Mouse (Mus musculus): ENCODE data around the gene Crebbp. TPM values are rescaled to one million over a fixed set of nuclear protein-coding genes. Genes with fewer than 3 reads are reported as not detected.
A peak's percentile ranks its signal among the peaks of the same experiment; 100 is the strongest.

Crebbp gene
- total and polyA plus RNA-seq, 2 experiments from 2014 or later: 15.6 to 34.1 TPM

- H3K4me2 ChIP-seq (ENCODE audit: low read depth, low read length): no peak overlapping the region
- no peaks in the 10 kb centered on the region for H3K9me3 ChIP-seq (replicated peaks; ENCODE audit: control insufficient read depth, low read length)
- DNase-seq (ENCODE audit: low spot score) (no peak), ATAC-seq (ENCODE audit: insufficient read depth, low read depth) (no peak)
- no peak overlapping the region for H3K27ac ChIP-seq (ENCODE audit: low read depth)
- H3K9ac ChIP-seq (replicated peaks; ENCODE audit: low read depth, low read length): no peak overlapping the region
- 0 out of 2 replicates have a peak, but pooled peaks cover 8% of the 10 kb centered on the region for H3K4me1 ChIP-seq (ENCODE audit: control insufficient read depth, insufficient read depth)
- H3K4me3 ChIP-seq (ENCODE audit: low read depth, low read length): no peak overlapping the region
- TF ChIP-seq EP300 (IDR thresholded peaks at IDR 0.05; ENCODE audit: low read depth) (no peak), CTCF (IDR thresholded peaks at IDR 0.05; ENCODE audit: low read depth) (no peak)
- WGBS: 82% methylated on average over 3 of the region's 3 CpGs
- no peaks in the 10 kb centered on the region for H3K27me3 ChIP-seq (ENCODE audit: control insufficient read depth, insufficient read depth, low read length)
- H3K36me3 ChIP-seq (replicated peaks; ENCODE audit: control insufficient read depth, insufficient read depth, low read length): peaks cover 26% of the 10 kb centered on the region
These were observed 38.7 kb downstream of the Crebbp start for GRCm38 (mm10) chr16:4175134-4175533.

- Histone ChIP-seq H3K27ac (ENCODE audit: low read depth) (no peak overlapping the region), H3K27me3 (ENCODE audit: control insufficient read depth, insufficient read depth, low read length) (no peaks in the 10 kb centered on the region), H3K9me3 (replicated peaks; ENCODE audit: control insufficient read depth, low read length) (no peaks in the 10 kb centered on the region), H3K4me2 (ENCODE audit: low read depth, low read length) (no peak overlapping the region), H3K4me1 (ENCODE audit: control insufficient read depth, insufficient read depth) (no peaks in the 10 kb centered on the region), H3K9ac (replicated peaks; ENCODE audit: low read depth, low read length) (no peak overlapping the region), H3K36me3 (replicated peaks; ENCODE audit: control insufficient read depth, insufficient read depth, low read length) (0 out of 2 replicates have a peak, but pooled peaks cover 6% of the 10 kb centered on the region), H3K4me3 (ENCODE audit: low read depth, low read length) (no peak overlapping the region)
- no peak for ATAC-seq (ENCODE audit: insufficient read depth, low read depth)
- no peak for DNase-seq (ENCODE audit: low spot score)
- TF ChIP-seq CTCF (IDR thresholded peaks at IDR 0.05; ENCODE audit: low read depth): no peak
- no peak for TF ChIP-seq EP300 (IDR thresholded peaks at IDR 0.05; ENCODE audit: low read depth)
- 66% methylated on average over 3 of the region's 3 CpGs for WGBS
These were observed 44.3 kb downstream of the Crebbp start for GRCm38 (mm10) chr16:4169530-4169929.

GRCm38 (mm10) chr16:4168476-4168875, 45.3 kb downstream of the Crebbp start:
- DNase-seq (ENCODE audit: low spot score) (no peak), ATAC-seq (ENCODE audit: insufficient read depth, low read depth) (no peak)
- Histone ChIP-seq H3K9me3 (replicated peaks; ENCODE audit: control insufficient read depth, low read length) (no peaks in the 10 kb centered on the region), H3K4me2 (ENCODE audit: low read depth, low read length) (no peak overlapping the region), H3K36me3 (replicated peaks; ENCODE audit: control insufficient read depth, insufficient read depth, low read length) (0 out of 2 replicates have a peak, but pooled peaks cover 6% of the 10 kb centered on the region), H3K4me3 (ENCODE audit: low read depth, low read length) (no peak overlapping the region), H3K27ac (ENCODE audit: low read depth) (no peak overlapping the region), H3K4me1 (ENCODE audit: control insufficient read depth, insufficient read depth) (no peaks in the 10 kb centered on the region), H3K9ac (replicated peaks; ENCODE audit: low read depth, low read length) (no peak overlapping the region), H3K27me3 (ENCODE audit: control insufficient read depth, insufficient read depth, low read length) (no peaks in the 10 kb centered on the region)
- TF ChIP-seq EP300 (IDR thresholded peaks at IDR 0.05; ENCODE audit: low read depth) (no peak), CTCF (IDR thresholded peaks at IDR 0.05; ENCODE audit: low read depth) (peak; percentile 51)
- 88% methylated on average over 1 of the region's 1 CpGs for WGBS

GRCm38 (mm10) chr16:4160898-4161247, 52.9 kb downstream of the Crebbp start:
- Histone ChIP-seq H3K9me3 (replicated peaks; ENCODE audit: control insufficient read depth, low read length) (no peaks in the 10 kb centered on the region), H3K4me1 (ENCODE audit: control insufficient read depth, insufficient read depth) (peaks cover 55% of the 10 kb centered on the region), H3K4me2 (ENCODE audit: low read depth, low read length) (peak overlapping the region; percentile 1; the same call in 1 of the 2 replicates), H3K27me3 (ENCODE audit: control insufficient read depth, insufficient read depth, low read length) (no peaks in the 10 kb centered on the region), H3K9ac (replicated peaks; ENCODE audit: low read depth, low read length) (no peak overlapping the region), H3K27ac (ENCODE audit: low read depth) (peak overlapping the region; percentile 70), H3K36me3 (replicated peaks; ENCODE audit: control insufficient read depth, insufficient read depth, low read length) (no peaks in the 10 kb centered on the region), H3K4me3 (ENCODE audit: low read depth, low read length) (no peak overlapping the region)
- TF ChIP-seq CTCF (IDR thresholded peaks at IDR 0.05; ENCODE audit: low read depth): no peak
- no peak; the same call in 1 of the 2 replicates for TF ChIP-seq EP300 (IDR thresholded peaks at IDR 0.05; ENCODE audit: low read depth)
- ATAC-seq (ENCODE audit: insufficient read depth, low read depth) (peak; percentile 41; the same call in 1 of the 2 replicates), DNase-seq (ENCODE audit: low spot score) (peak; percentile 35)

- peak; percentile 82 for DNase-seq (ENCODE audit: low spot score)
- Histone ChIP-seq H3K4me1 (ENCODE audit: control insufficient read depth, insufficient read depth) (peaks cover 58% of the 10 kb centered on the region), H3K9me3 (replicated peaks; ENCODE audit: control insufficient read depth, low read length) (no peaks in the 10 kb centered on the region), H3K27ac (ENCODE audit: low read depth) (peak overlapping the region; percentile 70), H3K4me3 (ENCODE audit: low read depth, low read length) (no peak overlapping the region), H3K4me2 (ENCODE audit: low read depth, low read length) (peak overlapping the region; percentile 1; the same call in 1 of the 2 replicates), H3K9ac (replicated peaks; ENCODE audit: low read depth, low read length) (no peak overlapping the region), H3K27me3 (ENCODE audit: control insufficient read depth, insufficient read depth, low read length) (no peaks in the 10 kb centered on the region), H3K36me3 (replicated peaks; ENCODE audit: control insufficient read depth, insufficient read depth, low read length) (no peaks in the 10 kb centered on the region)
- 59% methylated on average over 4 of the region's 4 CpGs for WGBS
- ATAC-seq (ENCODE audit: insufficient read depth, low read depth): peak; percentile 53
- TF ChIP-seq CTCF (IDR thresholded peaks at IDR 0.05; ENCODE audit: low read depth) (no peak), EP300 (IDR thresholded peaks at IDR 0.05; ENCODE audit: low read depth) (peak; percentile 64; the same call in 1 of the 2 replicates)
These were observed 53.4 kb downstream of the Crebbp start for GRCm38 (mm10) chr16:4160246-4160897.

- Histone ChIP-seq H3K4me1 (ENCODE audit: control insufficient read depth, insufficient read depth) (peaks cover 33% of the 10 kb centered on the region), H3K9me3 (replicated peaks; ENCODE audit: control insufficient read depth, low read length) (no peaks in the 10 kb centered on the region), H3K9ac (replicated peaks; ENCODE audit: low read depth, low read length) (no peak overlapping the region), H3K36me3 (replicated peaks; ENCODE audit: control insufficient read depth, insufficient read depth, low read length) (no peaks in the 10 kb centered on the region), H3K27ac (ENCODE audit: low read depth) (no peak overlapping the region), H3K27me3 (ENCODE audit: control insufficient read depth, insufficient read depth, low read length) (no peaks in the 10 kb centered on the region), H3K4me3 (ENCODE audit: low read depth, low read length) (no peak overlapping the region), H3K4me2 (ENCODE audit: low read depth, low read length) (no peak overlapping the region)
- DNase-seq (ENCODE audit: low spot score): no peak
- no peak for TF ChIP-seq CTCF (IDR thresholded peaks at IDR 0.05; ENCODE audit: low read depth)
- 82% methylated on average over 1 of the region's 1 CpGs for WGBS
- no peak for ATAC-seq (ENCODE audit: insufficient read depth, low read depth)
These were observed 60.7 kb downstream of the Crebbp start for GRCm38 (mm10) chr16:4153121-4153520.

Data from heart, postnatal 0 days (tissue).